ENCODE assay signal across 19 mouse cellular contexts in the genomic region with DNA sequence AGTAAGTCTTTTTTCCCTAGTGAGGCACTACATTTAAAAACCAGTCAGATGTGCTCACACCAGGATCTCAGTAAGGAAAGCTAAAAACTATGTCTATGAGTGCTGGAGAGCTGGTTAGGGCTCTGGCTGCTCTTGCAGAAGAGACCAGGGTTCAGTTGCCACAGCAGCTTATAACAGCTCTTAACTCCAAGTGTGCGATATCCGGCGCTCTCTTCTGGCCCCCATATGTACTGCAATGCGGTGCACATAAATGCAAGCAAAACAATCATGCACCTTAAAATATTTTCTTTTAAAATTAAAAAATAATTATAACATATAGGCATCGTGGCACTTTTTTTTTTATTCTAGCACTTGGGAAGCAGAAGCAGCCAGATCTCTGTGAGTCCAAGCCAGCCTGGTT. TPM values are rescaled to one million over a fixed set of nuclear protein-coding genes. Genes with fewer than 3 reads are reported as not detected.
DNase-seq lines count a peak whose midpoint lies in the region; ATAC-seq and TF ChIP-seq lines count a peak whose summit lies in the region.
"Had no signal": no experiment of that assay in that cellular context is flagged by ENCODE, and none has a peak within 500 bp of the region (broad histone marks: within the 10 kb centered on the region; RNA-seq: fewer than 3 reads in every experiment).

No protein-coding gene starts in this region.

- peaks cover 1% of the 10 kb centered on the region; the same call in 1 of the 2 replicates for H3K79me2 ChIP-seq in heart, adult 2 months (replicated peaks; ENCODE audit: control insufficient read depth, insufficient read depth, low read length)

- no peak for TF ChIP-seq POLR2A in heart, adult 2 months (IDR thresholded peaks at IDR 0.05; ENCODE audit: insufficient read depth, low read depth, low read length)
- no peak for TF ChIP-seq POLR2A in thymus, adult 2 months (IDR thresholded peaks at IDR 0.05; ENCODE audit: control insufficient read depth, extremely low read depth, insufficient read depth, low read length, poor library complexity)

- WGBS in heart, adult 2 months = 93% methylated on average over 5 of the region's 5 CpGs
- WGBS in thymus, adult 2 months = 94% methylated on average over 5 of the region's 5 CpGs

- peak; percentile 26; the same call in 1 of the 2 replicates for TF ChIP-seq CTCF in heart, adult 2 months (IDR thresholded peaks at IDR 0.05)
- TF ChIP-seq CTCF in thymus, adult 2 months (IDR thresholded peaks at IDR 0.05; ENCODE audit: borderline replicate concordance, control insufficient read depth, extremely low read depth, insufficient read depth, low read length, poor library complexity) = no peak

- no peak overlapping the region for H3K4me3 ChIP-seq in heart, adult 2 months
- H3K4me3 ChIP-seq in thymus, adult 2 months (ENCODE audit: control insufficient read depth, insufficient read depth, low read length) = no peak overlapping the region
- H3K4me3 ChIP-seq: embryonic facial prominence, embryonic 13.5 days; heart, embryonic 15.5 days; hindbrain, embryonic 15.5 days; limb, embryonic 12.5 days had no signal

- no peak for DNase-seq in heart, adult 2 months
- no peak for DNase-seq in heart, adult 8-10 months (ENCODE audit: low spot score)
- peak; percentile 24 for DNase-seq in thymus, adult 2 months
- no peak for DNase-seq in thymus, postnatal 0 days (ENCODE audit: low spot score)
- peak; percentile 46 for DNase-seq in R1 (ENCODE audit: low read depth, low spot score)
- no peak for DNase-seq in spleen, postnatal 36 days (ENCODE audit: low spot score in 2 of 2)
- DNase-seq: cerebellum, postnatal 14 days; gastrocnemius, postnatal 10 days; heart, adult 18-20 months; heart, postnatal 4 days; lung, postnatal 14 days; retina, postnatal 1 day had no signal

- H3K27ac ChIP-seq in heart, adult 2 months = no peak overlapping the region
- no peak overlapping the region for H3K27ac ChIP-seq in thymus, adult 2 months (ENCODE audit: control insufficient read depth, insufficient read depth, low read length)
- H3K27ac ChIP-seq: embryonic facial prominence, embryonic 13.5 days; heart, embryonic 15.5 days; hindbrain, embryonic 15.5 days; limb, embryonic 12.5 days had no signal

- H3K4me1 ChIP-seq in heart, adult 2 months (ENCODE audit: control insufficient read depth, insufficient read depth, low read length) = no peaks in the 10 kb centered on the region
- H3K4me1 ChIP-seq in thymus, adult 2 months (replicated peaks; ENCODE audit: control insufficient read depth, insufficient read depth, low read length) = no peaks in the 10 kb centered on the region
- H3K4me1 ChIP-seq: hindbrain, embryonic 15.5 days had no signal

- TF ChIP-seq EP300 in heart, adult 2 months (IDR thresholded peaks at IDR 0.05; ENCODE audit: insufficient read depth, low read depth, low read length) = no peak

- no peaks in the 10 kb centered on the region for H3K27me3 ChIP-seq in heart, adult 2 months (ENCODE audit: control insufficient read depth, insufficient read depth, low read length)
- H3K27me3 ChIP-seq in thymus, adult 2 months (ENCODE audit: control insufficient read depth, insufficient read depth, low read length) = no peaks in the 10 kb centered on the region
- H3K27me3 ChIP-seq: embryonic facial prominence, embryonic 13.5 days; heart, embryonic 15.5 days; hindbrain, embryonic 15.5 days; limb, embryonic 12.5 days had no signal

- no peak for ATAC-seq in cerebellum, adult (ENCODE audit: insufficient number of reproducible peaks, low FRiP score, low TSS enrichment)
- ATAC-seq: forebrain, embryonic 14.5 days; intestine, embryonic 16.5 days had no signal

- H3K9ac ChIP-seq in heart, adult 2 months (ENCODE audit: low read depth, low read length) = no peak overlapping the region
- H3K9ac ChIP-seq: embryonic facial prominence, embryonic 13.5 days; heart, embryonic 15.5 days; hindbrain, embryonic 15.5 days; limb, embryonic 12.5 days had no signal

- H3K36me3 ChIP-seq in heart, adult 2 months (ENCODE audit: control insufficient read depth, insufficient read depth, low read length) = no peaks in the 10 kb centered on the region
- no peaks in the 10 kb centered on the region for H3K36me3 ChIP-seq in thymus, adult 2 months (ENCODE audit: control insufficient read depth, insufficient read depth, low read length)
- H3K36me3 ChIP-seq: embryonic facial prominence, embryonic 13.5 days; heart, embryonic 15.5 days; hindbrain, embryonic 15.5 days; limb, embryonic 12.5 days had no signal

- intact Hi-C loops in heart, adult 2 months (cut with DNase I) = no loop called here

RNA-seq across cellular contexts. Expression of gene Tbc1d8, which starts 49.5 kb away (rescaled TPM):
- 1 to 10 TPM; 5.2 to 6.1 TPM for total RNA-seq in heart, adult 2 months (2021)
- polyA plus RNA-seq in heart, adult 2 months (2012; rRNA removed) = 6.3 and 8.3 TPM in 2 replicates
- 1 to 10 TPM; 5.6 to 8.9 (median 5.8) TPM for total RNA-seq in heart, adult 8-10 months (2022)
- polyA plus RNA-seq in thymus, adult 2 months (2012; rRNA removed) = 24.7 and 26.8 TPM in 2 replicates
- polyA plus RNA-seq in thymus, postnatal 0 days (2015; fragmentation: Nextera tagmentation; extraction: Ambion mirVana) = 5.9 and 7.4 TPM in 2 replicates

Comparison
In these comparisons a context has a peak if more than half of its experiments do, and no peak if none do; other contexts are left out.
1. DNase-seq: peak in thymus, adult 2 months (single experiment) and R1 (single experiment); none in heart, adult 2 months (0 of 2), heart, adult 8-10 months (single experiment), thymus, postnatal 0 days (single experiment) and spleen, postnatal 36 days (0 of 2).